Mouse (Mus musculus) right cerebral cortex, adult 2 months (tissue): Measurements from ENCODE around the gene Pglyrp1.

ENCODE experiments used
- DNase-seq, 2 experiments: peaks; one replicate each; pipeline ENCODE4 v3.0.0; 2021 to 2022; ENCODE audit warnings: low spot score in 2 of 2

Gene Pglyrp1

GRCm38 (mm10) chr7:18884745-18885422 is 13.8 kb downstream of the Pglyrp1 start:
- no peak for DNase-seq

GRCm38 (mm10) chr7:18886963-18887362 is 15.8 kb downstream of the Pglyrp1 start:
- DNase-seq = no peak

- no peak for DNase-seq
These were observed 19.7 kb downstream of the Pglyrp1 start for GRCm38 (mm10) chr7:18890848-18891247.

GRCm38 (mm10) chr7:18891872-18892599 is 20.9 kb downstream of the Pglyrp1 start:
- DNase-seq = peak; percentile 92 to 94

GRCm38 (mm10) chr7:18893009-18893408 is 21.9 kb downstream of the Pglyrp1 start:
- DNase-seq = no peak

GRCm38 (mm10) chr7:18893651-18894430 is 22.7 kb downstream of the Pglyrp1 start:
- DNase-seq = peak; percentile 36 to 41

GRCm38 (mm10) chr7:18896536-18896935 is 25.4 kb downstream of the Pglyrp1 start:
- DNase-seq = peak; percentile 51 to 63

GRCm38 (mm10) chr7:18900513-18900912 is 29.4 kb downstream of the Pglyrp1 start:
- no peak for DNase-seq

GRCm38 (mm10) chr7:18902486-18902885 is 31.4 kb downstream of the Pglyrp1 start:
- no peak for DNase-seq

- DNase-seq = no peak
These were observed 33.8 kb downstream of the Pglyrp1 start for GRCm38 (mm10) chr7:18904971-18905370.

- DNase-seq = no peak
These were observed 38.7 kb downstream of the Pglyrp1 start for GRCm38 (mm10) chr7:18909797-18910196.

GRCm38 (mm10) chr7:18910241-18910831 is 39.2 kb downstream of the Pglyrp1 start, which contains the start of gene Ccdc61:
Ccdc61 (minus strand) TSS chr7:18910415.
- peak; percentile 97 to 98 for DNase-seq

- DNase-seq = no peak
These were observed 45.1 kb downstream of the Pglyrp1 start for GRCm38 (mm10) chr7:18916254-18916653.

- no peak for DNase-seq
These were observed 46.8 kb downstream of the Pglyrp1 start for GRCm38 (mm10) chr7:18917931-18918330.

GRCm38 (mm10) chr7:18921069-18921468 is 49.9 kb downstream of the Pglyrp1 start:
- peak; percentile 79 to 83 for DNase-seq

GRCm38 (mm10) chr7:18922807-18923206 is 51.7 kb downstream of the Pglyrp1 start:
- DNase-seq = peak; percentile 89 to 90

GRCm38 (mm10) chr7:18923267-18923666 is 52.1 kb downstream of the Pglyrp1 start:
- no peak for DNase-seq

- DNase-seq = peak; percentile 43 to 63
These were observed 52.6 kb downstream of the Pglyrp1 start for GRCm38 (mm10) chr7:18923711-18924191.

GRCm38 (mm10) chr7:18924321-18924720 is 53.2 kb downstream of the Pglyrp1 start:
- no peak for DNase-seq

GRCm38 (mm10) chr7:18925162-18925938 is 54.2 kb downstream of the Pglyrp1 start, which contains the start of gene Nova2:
Nova2 (plus strand) TSS chr7:18925888.
- peak; percentile 97 to 98 for DNase-seq
